Mouse (Mus musculus) c-Kit-positive CD71-positive TER-119-negative erythroid progenitor cells, embryonic 14.5 days (primary cell): ENCODE measurements around the gene Gla.
A peak's percentile ranks its signal among the peaks of the same experiment; 100 is the strongest.
"Not testable (repeated sequence)": the region's sequence is repeated elsewhere in the genome, so short reads cannot be mapped to it uniquely, and the experiment has no call there.

Source experiments
- DNase-seq: peaks from one replicate; pipeline ENCODE4 v3.0.0-alpha.2; 2013; ENCODE audit warnings: low read depth

Gene Gla

GRCm38 (mm10) chrX:134588261-134588660 is 12.7 kb downstream of the Gla start:
- no peak for DNase-seq

GRCm38 (mm10) chrX:134586447-134586846 is 14.5 kb downstream of the Gla start:
- DNase-seq = no peak

- DNase-seq = peak; percentile 81
Observed at GRCm38 (mm10) chrX:134585103-134586002, 15.6 kb downstream of the Gla start, which contains the start of gene Rpl36a. Gene Rpl36a, plus strand, starts transcription at chrX:134585654.

- no peak for DNase-seq
Observed at GRCm38 (mm10) chrX:134582888-134583669, 17.8 kb downstream of the Gla start, which contains the start of gene Btk. Gene Btk, minus strand, starts transcription at chrX:134583570.

- no peak for DNase-seq
Observed at GRCm38 (mm10) chrX:134582270-134582669, 18.7 kb downstream of the Gla start.

- no peak for DNase-seq
Observed at GRCm38 (mm10) chrX:134580528-134581305, 20.2 kb downstream of the Gla start.

- no peak for DNase-seq
Observed at GRCm38 (mm10) chrX:134577896-134578295, 23.0 kb downstream of the Gla start.

- no peak for DNase-seq
Observed at GRCm38 (mm10) chrX:134566536-134567222, 34.2 kb downstream of the Gla start.

GRCm38 (mm10) chrX:134564326-134564725 is 36.6 kb downstream of the Gla start:
- no peak for DNase-seq

GRCm38 (mm10) chrX:134554425-134554824 is 46.5 kb downstream of the Gla start:
- no peak for DNase-seq

- no peak for DNase-seq
Observed at GRCm38 (mm10) chrX:134553326-134553725, 47.6 kb downstream of the Gla start.

GRCm38 (mm10) chrX:134550903-134551302 is 50.0 kb downstream of the Gla start:
- DNase-seq = no peak

- no peak for DNase-seq
Observed at GRCm38 (mm10) chrX:134547330-134547729, 53.6 kb downstream of the Gla start.

GRCm38 (mm10) chrX:134541955-134542308 is 59.0 kb downstream of the Gla start:
- DNase-seq = no peak

GRCm38 (mm10) chrX:134541145-134541954 is 59.6 kb downstream of the Gla start, which contains the start of gene Timm8a1:
Gene Timm8a1, minus strand, starts transcription at chrX:134541865.
- no peak for DNase-seq

- no peak for DNase-seq
Observed at GRCm38 (mm10) chrX:134540414-134541135, 60.4 kb downstream of the Gla start.

GRCm38 (mm10) chrX:134539795-134540194 is 61.1 kb downstream of the Gla start:
- not testable (repeated sequence) for DNase-seq
